Mouse (Mus musculus) cerebellum, adult 2 months (tissue): Measurements from ENCODE around the gene Col4a2. TPM values are rescaled to one million over a fixed set of nuclear protein-coding genes. Genes with fewer than 3 reads are reported as not detected.

ENCODE experiments used
- DNase-seq, 2 experiments: peaks; one replicate each; pipeline ENCODE4 v3.0.0; 2021
- H3K27ac ChIP-seq: fragments of 200-500 bp; 2 replicates; pipeline ENCODE4 v1.5.1; 2012; ENCODE audit warnings: low read length, control low read depth, inconsistent platforms; ENCODE audit not compliant: insufficient read depth
- H3K27me3 ChIP-seq: fragments of 200-500 bp; 2 replicates; pipeline ENCODE4 v1.6.1; 2012; ENCODE audit warnings: inconsistent platforms, mild to moderate bottlenecking, low read length, moderate library complexity; ENCODE audit not compliant: control insufficient read depth, insufficient read depth
- H3K4me1 ChIP-seq: fragments of 200-500 bp; 2 replicates; pipeline ENCODE4 v1.6.1; 2011; ENCODE audit warnings: low read length; ENCODE audit not compliant: control insufficient read depth, insufficient read depth
- H3K4me3 ChIP-seq: fragments of 200-500 bp; replicated peaks from 2 replicates; pipeline ENCODE3; 2011; ENCODE audit warnings: mild to moderate bottlenecking, low read depth, low read length, control low read depth; ENCODE audit not compliant: insufficient read depth
- CTCF ChIP-seq: fragments of 200-500 bp; IDR thresholded peaks from 2 replicates; pipeline ENCODE4 v1.5.1; 2011; ENCODE audit warnings: low read depth, mild to moderate bottlenecking, control low read depth, low read length, moderate library complexity, borderline replicate concordance; ENCODE audit not compliant: insufficient read depth
- POLR2A ChIP-seq: fragments of 200-500 bp; IDR thresholded peaks from 2 replicates; pipeline ENCODE4 v1.6.1; 2011; ENCODE audit warnings: low read length, control low read depth, borderline replicate concordance; ENCODE audit not compliant: insufficient read depth
- WGBS: fragments of 180-500 bp; shearing (Covaris S2); methylation state at CpG from one replicate; pipeline ENCODE4 v1.1.7; 2018; 5-methylcytosine and 5-hydroxymethylcytosine counted together
- polyA plus RNA-seq: library from polyadenylated mRNA; depleted of rRNA; stranded (reverse); fragments of >200 nt; gene quantifications from 2 replicates; pipeline ENCODE4 v1.2.3, GENCODE M21; 2012

The Col4a2 gene
- polyA plus RNA-seq, 1 experiment = 15.0 TPM

DNA sequence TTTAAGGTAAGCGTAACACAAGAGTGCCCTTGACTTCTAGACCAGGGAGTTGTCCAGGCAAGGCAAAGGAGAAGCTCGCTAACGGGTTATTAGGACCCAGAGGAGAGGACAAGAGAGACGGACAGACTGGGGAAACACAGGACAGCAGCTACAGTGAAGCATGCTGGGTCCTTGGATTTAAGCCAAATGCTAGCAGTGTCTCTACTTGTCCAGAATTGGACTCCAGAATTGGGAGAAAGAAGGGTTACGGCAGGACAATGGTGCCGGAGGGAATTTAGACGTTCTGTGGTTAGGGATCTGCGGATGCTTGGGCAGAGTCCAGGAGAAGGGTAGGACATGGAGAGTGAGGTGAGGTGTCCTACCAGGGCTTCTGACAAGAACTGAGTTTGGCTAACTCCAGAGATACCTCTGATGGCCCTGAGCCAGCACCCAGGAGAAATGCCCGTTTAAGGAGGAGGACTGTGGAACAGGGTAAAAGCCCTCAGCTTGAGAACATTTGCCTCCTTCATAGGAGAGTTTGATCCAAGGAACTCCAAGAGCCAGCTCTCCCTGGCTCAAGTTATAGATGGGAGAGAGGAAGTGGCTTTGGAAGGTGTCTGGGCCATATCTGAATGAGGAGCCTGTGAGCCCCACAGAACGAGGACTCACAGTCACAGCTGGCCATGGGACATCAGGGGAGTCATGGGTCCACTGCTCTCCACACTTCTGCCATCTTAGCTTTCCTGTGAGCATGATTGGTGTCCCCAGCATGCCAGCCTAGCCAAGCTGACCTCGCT lies 76.9 kb downstream of the Col4a2 start:
- H3K4me3 ChIP-seq = no peak overlapping the region
- 47% methylated on average over 11 of the region's 11 CpGs for WGBS
- DNase-seq = no peak
- H3K27ac ChIP-seq = no peak overlapping the region
- H3K27me3 ChIP-seq = no peaks in the 10 kb centered on the region
- H3K4me1 ChIP-seq = no peaks in the 10 kb centered on the region
- no peak for TF ChIP-seq CTCF
- no peak for TF ChIP-seq POLR2A

DNA sequence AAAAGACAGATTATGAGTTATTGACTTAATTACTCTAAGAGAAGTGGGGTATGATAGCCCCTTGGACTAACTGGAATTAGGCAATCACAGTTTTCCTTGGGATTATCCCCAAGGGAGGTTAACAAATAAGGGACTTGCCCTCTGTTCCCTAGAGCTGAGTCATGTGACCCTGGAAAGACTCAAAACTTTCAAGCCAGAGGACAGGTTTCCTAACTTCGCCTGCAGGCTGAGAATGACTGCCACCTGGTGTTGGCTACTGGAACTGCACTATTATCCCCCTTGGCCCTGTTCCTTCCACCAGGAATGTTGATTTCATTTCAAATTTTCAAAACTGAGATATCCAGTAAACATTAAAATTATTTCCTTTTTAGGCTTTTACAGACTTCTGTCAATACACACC lies 80.1 kb downstream of the Col4a2 start:
- TF ChIP-seq CTCF = peak; percentile 80
- TF ChIP-seq POLR2A = no peak
- peak; percentile 20 to 49 for DNase-seq
- Histone ChIP-seq H3K27ac (no peak overlapping the region), H3K4me1 (no peaks in the 10 kb centered on the region), H3K4me3 (no peak overlapping the region), H3K27me3 (no peaks in the 10 kb centered on the region)
- WGBS = 3% methylated on average over 1 of the region's 1 CpGs

DNA sequence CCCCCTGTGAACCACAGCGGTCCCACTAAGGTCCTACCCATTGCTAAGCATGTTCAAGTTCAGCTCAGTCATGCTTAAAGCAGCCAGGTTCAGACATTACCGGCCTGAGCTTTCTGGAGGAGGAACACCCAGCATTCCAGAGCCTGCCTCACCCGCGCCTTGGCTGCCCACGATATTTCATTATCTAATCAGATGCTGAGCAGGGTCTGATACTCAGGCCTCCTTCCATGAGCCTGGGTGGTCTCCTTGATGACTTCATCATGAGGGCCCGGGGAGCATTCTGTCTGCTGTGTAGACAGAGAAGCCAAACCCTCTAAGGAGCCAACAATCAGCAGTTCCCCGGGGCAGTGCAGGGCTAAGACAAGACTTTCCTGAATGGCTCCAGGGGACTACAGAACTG lies 80.6 kb downstream of the Col4a2 start:
- no peak overlapping the region for H3K27ac ChIP-seq
- no peaks in the 10 kb centered on the region for H3K4me1 ChIP-seq
- H3K27me3 ChIP-seq = no peaks in the 10 kb centered on the region
- 21% methylated on average over 7 of the region's 7 CpGs for WGBS
- H3K4me3 ChIP-seq = no peak overlapping the region
- no peak for DNase-seq
- TF ChIP-seq CTCF = no peak
- TF ChIP-seq POLR2A = no peak

DNA sequence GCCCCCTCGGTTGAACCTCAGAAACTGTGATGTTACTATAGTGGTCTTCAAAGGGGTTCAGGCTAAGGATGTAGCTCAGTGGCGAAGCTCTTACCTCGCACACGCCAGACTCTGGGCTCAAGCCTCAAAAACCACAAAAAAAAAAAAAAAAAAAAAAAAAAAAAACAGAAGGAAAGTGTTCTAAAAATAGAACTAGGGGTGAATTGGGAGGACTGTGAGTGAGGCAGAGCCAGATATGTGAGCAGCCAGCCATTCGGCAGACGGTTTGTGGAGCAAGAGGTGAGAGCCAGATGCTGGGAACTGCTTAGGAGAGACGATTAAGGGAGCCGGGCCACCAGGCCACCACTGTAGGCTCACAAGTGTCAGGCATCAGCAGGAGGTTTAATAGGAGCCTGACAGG lies 81.0 kb downstream of the Col4a2 start:
- no peak overlapping the region for H3K27ac ChIP-seq
- TF ChIP-seq CTCF = no peak
- no peak for TF ChIP-seq POLR2A
- H3K27me3 ChIP-seq = no peaks in the 10 kb centered on the region
- no peak overlapping the region for H3K4me3 ChIP-seq
- WGBS = 26% methylated on average over 8 of the region's 8 CpGs
- H3K4me1 ChIP-seq = no peaks in the 10 kb centered on the region
- DNase-seq = no peak

DNA sequence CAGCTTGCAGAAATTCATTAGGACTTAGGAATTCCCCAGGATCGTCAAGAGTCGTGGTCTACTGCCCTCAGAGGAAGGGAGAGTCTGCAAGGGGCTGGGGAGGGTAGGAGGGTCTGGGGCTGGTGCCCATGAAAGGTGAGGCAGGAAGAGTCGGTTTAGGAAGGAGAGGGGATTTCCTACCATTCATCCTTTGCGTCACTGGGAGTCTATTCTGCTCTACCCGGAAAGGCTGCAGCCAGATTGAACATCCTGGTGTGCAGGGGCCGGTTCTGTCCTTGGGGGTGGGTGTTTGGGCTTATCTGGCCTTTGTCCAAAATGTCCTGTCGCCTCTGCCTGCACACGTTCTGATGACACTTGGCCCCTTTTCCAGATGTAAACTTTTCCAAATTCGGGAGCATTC lies 82.2 kb downstream of the Col4a2 start:
- TF ChIP-seq POLR2A (no peak), CTCF (no peak)
- DNase-seq = no peak
- Histone ChIP-seq H3K27me3 (no peaks in the 10 kb centered on the region), H3K4me3 (no peak overlapping the region), H3K27ac (no peak overlapping the region), H3K4me1 (no peaks in the 10 kb centered on the region)
- WGBS = 27% methylated on average over 9 of the region's 9 CpGs

DNA sequence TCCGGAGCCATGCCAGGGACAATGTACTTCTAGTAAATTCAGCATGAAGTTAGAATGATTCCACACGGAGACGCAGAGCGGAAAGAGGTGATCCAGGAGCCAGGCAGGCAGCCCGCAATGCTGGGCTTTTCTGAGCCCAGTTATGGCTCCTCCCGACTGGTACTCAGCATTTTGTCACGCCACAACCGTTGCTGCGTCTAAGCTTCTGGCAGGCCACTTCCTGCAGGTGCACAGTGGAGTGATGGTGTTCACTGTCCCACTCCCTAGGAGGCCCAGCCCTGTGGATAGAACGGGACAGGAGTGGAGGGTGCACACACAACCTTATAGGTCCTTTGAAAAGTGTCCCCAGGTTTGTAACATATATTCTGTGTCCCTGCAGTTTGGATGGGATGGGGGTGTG lies 83.0 kb downstream of the Col4a2 start:
- Histone ChIP-seq H3K4me1 (no peaks in the 10 kb centered on the region), H3K4me3 (no peak overlapping the region), H3K27ac (no peak overlapping the region), H3K27me3 (no peaks in the 10 kb centered on the region)
- WGBS = 62% methylated on average over 10 of the region's 10 CpGs
- TF ChIP-seq POLR2A = no peak
- TF ChIP-seq CTCF = no peak
- DNase-seq = no peak

GRCm38 (mm10) chr8:11396111-11396510 lies 83.5 kb downstream of the Col4a2 start:
- no peak for TF ChIP-seq POLR2A
- TF ChIP-seq CTCF = no peak
- Histone ChIP-seq H3K4me3 (no peak overlapping the region), H3K27me3 (no peaks in the 10 kb centered on the region), H3K27ac (no peak overlapping the region), H3K4me1 (no peaks in the 10 kb centered on the region)
- DNase-seq = no peak
- 38% methylated on average over 7 of the region's 7 CpGs for WGBS

DNA sequence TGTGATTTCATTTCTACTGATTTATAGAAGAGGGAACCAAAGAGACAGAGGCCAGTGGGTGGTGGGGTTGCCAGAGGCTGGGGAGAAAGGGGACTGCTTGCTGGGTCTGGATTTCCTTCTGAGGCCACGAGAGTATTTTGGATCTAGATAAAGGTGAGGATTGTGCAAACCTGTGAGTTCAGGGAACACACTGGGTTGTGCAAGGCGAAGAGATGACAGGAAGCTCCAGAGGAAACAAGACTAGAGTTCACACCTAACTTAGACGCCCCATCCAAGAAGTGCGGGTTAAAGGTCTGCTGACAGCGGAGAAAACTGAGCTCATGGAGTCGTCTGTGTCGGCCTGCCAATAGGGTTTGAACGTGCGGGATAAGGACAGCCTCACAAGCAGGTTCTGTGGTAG lies 84.5 kb downstream of the Col4a2 start:
- Histone ChIP-seq H3K4me3 (no peak overlapping the region), H3K27ac (no peak overlapping the region), H3K27me3 (no peaks in the 10 kb centered on the region), H3K4me1 (no peaks in the 10 kb centered on the region)
- TF ChIP-seq CTCF = no peak
- TF ChIP-seq POLR2A = no peak
- WGBS = 89% methylated on average over 9 of the region's 9 CpGs
- no peak for DNase-seq
